Mouse (Mus musculus) midbrain, embryonic 16.5 days (tissue): Measurements from ENCODE around the gene Hist1h3f. TPM values are rescaled to one million over a fixed set of nuclear protein-coding genes. Genes with fewer than 3 reads are reported as not detected.

Source experiments
- ATAC-seq: fragments of 200-750 bp; cut with Nextera tagmentation; 2 replicates; pipeline ENCODE4 v1.8.0; 2017; ENCODE audit warnings: moderate TSS enrichment
- H3K27ac ChIP-seq: fragments of 300-500 bp; sonication (generic); 2 replicates; pipeline ENCODE4 v1.5.1; 2014; ENCODE audit warnings: mild to moderate bottlenecking, low read length, mixed read lengths
- H3K27me3 ChIP-seq: fragments of 300-500 bp; sonication (generic); 2 replicates; pipeline ENCODE4 v1.6.1; 2014; ENCODE audit warnings: low read depth, low read length, mixed read lengths; ENCODE audit not compliant: control insufficient read depth, insufficient read depth
- H3K36me3 ChIP-seq: fragments of 300-500 bp; sonication (generic); 2 replicates; pipeline ENCODE4 v1.6.1; 2014; ENCODE audit warnings: mild to moderate bottlenecking, low read length, moderate library complexity, mixed read lengths; ENCODE audit not compliant: control insufficient read depth, insufficient read depth
- H3K4me1 ChIP-seq: fragments of 300-500 bp; sonication (generic); 2 replicates; pipeline ENCODE4 v1.6.1; 2014; ENCODE audit warnings: mild to moderate bottlenecking, low read length, mixed read lengths; ENCODE audit not compliant: control insufficient read depth, insufficient read depth
- H3K4me2 ChIP-seq: fragments of 300-500 bp; sonication (generic); 2 replicates; pipeline ENCODE4 v1.6.1; 2014; ENCODE audit warnings: mild to moderate bottlenecking, low read length, mixed read lengths
- H3K4me3 ChIP-seq: fragments of 300-500 bp; sonication (generic); 2 replicates; pipeline ENCODE4 v1.5.1; 2014; ENCODE audit warnings: low read depth, mild to moderate bottlenecking, low read length, moderate library complexity, mixed read lengths
- H3K9ac ChIP-seq: fragments of 300-500 bp; sonication (generic); 2 replicates; pipeline ENCODE4 v1.6.1; 2014; ENCODE audit warnings: low read depth, low read length, mixed read lengths
- H3K9me3 ChIP-seq: fragments of 300-500 bp; sonication (generic); replicated peaks from 2 replicates; pipeline ENCODE4 v1.6.1; 2014; ENCODE audit warnings: mild to moderate bottlenecking, low read length, mixed read lengths; ENCODE audit not compliant: control insufficient read depth, poor library complexity, severe bottlenecking
- WGBS: fragments of 180-500 bp; shearing (Covaris S2); extraction: QIAGEN DNeasy Blood & Tissue Kit; methylation state at CpG from one replicate; pipeline ENCODE4 v1.1.7; 2014; 5-methylcytosine and 5-hydroxymethylcytosine counted together
- polyA plus RNA-seq: library from polyadenylated mRNA; unstranded; fragments of >200 nt; fragmentation: Nextera tagmentation; extraction: Ambion mirVana; gene quantifications from 2 replicates; pipeline ENCODE4 v1.2.1, GENCODE M21; 2015

Hist1h3f gene
- polyA plus RNA-seq, 1 experiment from 2014 or later: not detected

DNA sequence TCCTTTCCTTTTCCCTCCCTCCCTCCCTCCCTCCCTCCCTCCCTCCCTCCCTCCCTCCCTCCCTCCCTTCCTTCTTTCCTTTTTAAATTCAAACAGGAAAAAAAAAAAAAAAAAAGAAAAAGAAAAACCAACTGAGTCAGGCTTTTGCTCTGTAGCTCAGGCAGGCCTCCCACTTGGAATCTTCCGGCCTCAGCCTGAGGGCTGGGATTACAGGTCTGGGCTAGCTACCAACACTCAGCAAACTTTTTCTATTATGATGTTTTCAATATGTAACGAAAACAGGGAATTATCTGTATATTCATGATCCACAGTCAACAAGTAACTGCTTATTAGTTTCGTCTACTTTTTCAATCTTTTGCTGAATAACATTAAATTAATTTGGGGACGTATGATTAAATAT, 40.9 kb upstream of the Hist1h3f start:
- H3K4me3 ChIP-seq: no peak overlapping the region
- H3K4me1 ChIP-seq: peaks cover 8% of the 10 kb centered on the region; the same call in 1 of the 2 replicates
- no peaks in the 10 kb centered on the region for H3K36me3 ChIP-seq
- no peaks in the 10 kb centered on the region for H3K9me3 ChIP-seq
- no peak overlapping the region for H3K27ac ChIP-seq
- no peak for ATAC-seq
- H3K27me3 ChIP-seq: peaks cover 6% of the 10 kb centered on the region; the same call in 1 of the 2 replicates
- WGBS: 37% methylated on average over 4 of the region's 4 CpGs
- H3K9ac ChIP-seq: no peak overlapping the region
- no peak overlapping the region for H3K4me2 ChIP-seq

DNA sequence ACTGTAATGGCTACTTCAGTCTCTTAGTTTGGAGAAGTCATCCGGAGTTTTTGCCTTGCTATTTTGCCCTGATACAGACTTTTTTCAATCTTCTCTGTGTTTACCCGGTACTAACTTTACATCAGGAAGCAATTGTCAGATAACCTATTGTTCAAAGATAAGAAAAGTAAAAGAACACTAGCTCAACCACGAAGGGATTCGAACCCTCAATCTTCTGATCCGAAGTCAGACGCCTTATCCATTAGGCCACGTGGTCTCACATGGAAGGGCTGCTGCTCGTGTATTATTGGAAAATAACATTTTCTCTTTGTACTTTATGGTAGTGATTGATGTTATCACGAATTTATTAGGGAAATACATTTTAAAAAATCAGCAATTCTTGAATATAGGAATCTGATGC, 40.1 kb upstream of the Hist1h3f start:
- Histone ChIP-seq H3K4me2 (peak overlapping the region; percentile 33), H3K4me3 (no peak overlapping the region), H3K27ac (no peak overlapping the region), H3K36me3 (no peaks in the 10 kb centered on the region), H3K4me1 (peaks cover 5% of the 10 kb centered on the region; the same call in 1 of the 2 replicates), H3K27me3 (peaks cover 4% of the 10 kb centered on the region; the same call in 1 of the 2 replicates), H3K9ac (no peak overlapping the region), H3K9me3 (no peaks in the 10 kb centered on the region)
- ATAC-seq: no peak
- 4% methylated on average over 9 of the region's 9 CpGs for WGBS

DNA sequence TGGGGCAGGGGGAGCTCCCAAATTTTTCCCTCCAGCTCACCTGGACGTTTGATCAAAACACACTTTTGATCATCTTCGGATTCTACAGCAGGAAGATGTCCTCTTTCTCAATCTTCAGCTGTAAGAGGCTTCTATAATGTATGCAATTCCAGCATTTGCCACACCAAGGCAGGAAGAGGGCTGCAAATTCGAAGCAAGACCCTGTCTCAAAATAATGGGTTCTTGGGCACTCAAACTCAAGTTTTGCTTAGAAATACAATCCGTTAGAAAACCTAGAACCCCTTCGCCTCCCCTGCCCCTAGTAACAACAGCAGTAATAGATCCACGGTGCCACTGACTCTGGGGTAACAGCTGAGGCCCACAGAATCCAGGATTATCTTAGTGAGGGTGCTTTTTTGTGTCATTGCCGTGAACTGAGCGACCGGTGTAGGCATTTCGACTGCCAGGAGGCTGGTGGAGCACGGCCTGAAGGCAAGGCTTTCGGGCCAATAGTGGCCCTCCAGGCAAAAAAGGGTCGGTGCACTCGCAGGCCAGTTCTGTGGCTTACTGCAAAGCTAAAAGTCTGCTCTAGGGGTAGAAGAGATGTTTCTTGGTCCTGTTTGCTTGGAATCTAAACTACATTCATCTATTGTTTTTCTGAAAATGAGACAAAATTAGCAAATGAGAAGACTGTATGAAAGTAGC, 38.0 kb upstream of the Hist1h3f start:
- Histone ChIP-seq H3K36me3 (no peaks in the 10 kb centered on the region), H3K4me1 (peaks cover 2% of the 10 kb centered on the region; the same call in 1 of the 2 replicates), H3K9ac (no peak overlapping the region), H3K27ac (no peak overlapping the region), H3K27me3 (no peaks in the 10 kb centered on the region), H3K4me2 (peak overlapping the region; percentile 33), H3K9me3 (no peaks in the 10 kb centered on the region), H3K4me3 (no peak overlapping the region)
- no peak for ATAC-seq
- 5% methylated on average over 14 of the region's 14 CpGs for WGBS

DNA sequence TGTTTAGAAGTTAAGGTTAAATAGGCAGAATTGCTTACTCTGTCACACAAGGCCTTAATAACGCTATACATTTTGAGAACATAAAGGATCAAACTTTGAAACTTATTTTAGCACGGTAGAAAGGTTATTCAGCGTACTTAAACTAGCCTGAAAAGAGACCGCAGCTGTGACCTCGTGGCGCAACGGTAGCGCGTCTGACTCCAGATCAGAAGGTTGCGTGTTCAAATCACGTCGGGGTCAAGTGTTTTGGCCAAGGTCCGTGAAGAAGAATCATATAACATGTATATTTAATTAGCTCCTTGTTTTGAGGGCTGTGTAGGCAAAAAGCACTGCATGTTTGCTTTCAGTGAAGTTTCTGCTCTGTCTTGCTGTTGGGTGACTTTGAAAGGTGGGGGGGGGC, 37.5 kb upstream of the Hist1h3f start:
- Histone ChIP-seq H3K27ac (no peak overlapping the region), H3K4me1 (peaks cover 2% of the 10 kb centered on the region; the same call in 1 of the 2 replicates), H3K9me3 (no peaks in the 10 kb centered on the region), H3K36me3 (no peaks in the 10 kb centered on the region), H3K27me3 (no peaks in the 10 kb centered on the region), H3K4me3 (no peak overlapping the region), H3K9ac (no peak overlapping the region), H3K4me2 (peak overlapping the region; percentile 16; the same call in 1 of the 2 replicates)
- WGBS: 8% methylated on average over 13 of the region's 13 CpGs
- no peak for ATAC-seq

DNA sequence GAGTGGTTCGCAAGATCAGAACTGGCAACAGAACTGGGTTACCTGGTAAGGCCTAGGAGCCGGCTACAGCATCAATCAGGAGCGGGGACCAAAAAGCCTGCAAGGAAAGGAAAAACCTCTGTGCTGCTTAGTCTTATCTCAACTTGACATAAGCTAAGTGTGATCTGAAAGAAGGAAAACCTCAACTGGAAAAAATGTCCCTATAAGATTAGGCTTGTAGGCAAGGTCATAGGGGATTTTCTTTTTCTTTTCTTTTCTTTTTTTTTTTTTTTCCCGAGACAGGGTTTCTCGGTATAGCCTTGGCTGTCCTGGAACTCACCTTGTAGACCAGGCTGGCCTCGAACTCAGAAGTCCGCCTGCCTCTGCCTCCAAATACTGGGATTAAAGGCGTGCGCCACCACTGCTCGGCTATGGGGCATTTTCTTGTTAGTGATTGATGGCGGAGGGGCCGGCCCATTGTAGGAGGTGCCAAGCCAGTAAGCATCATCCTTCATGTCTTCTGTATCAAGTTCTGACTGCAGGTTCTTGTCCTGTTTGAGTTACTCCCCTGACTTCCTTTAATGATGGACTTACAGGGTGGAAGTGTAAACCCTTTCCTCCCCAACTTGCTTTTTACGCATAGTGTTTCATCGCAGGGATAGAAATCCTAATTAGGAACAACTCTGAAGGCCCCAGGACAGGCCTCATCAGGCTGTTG, 36.9 kb upstream of the Hist1h3f start:
- Histone ChIP-seq H3K4me3 (no peak overlapping the region), H3K9me3 (no peaks in the 10 kb centered on the region), H3K4me1 (peaks cover 2% of the 10 kb centered on the region; the same call in 1 of the 2 replicates), H3K27me3 (no peaks in the 10 kb centered on the region), H3K27ac (no peak overlapping the region), H3K36me3 (no peaks in the 10 kb centered on the region), H3K4me2 (no peak overlapping the region), H3K9ac (no peak overlapping the region)
- no peak for ATAC-seq
- 23% methylated on average over 14 of the region's 14 CpGs for WGBS

DNA sequence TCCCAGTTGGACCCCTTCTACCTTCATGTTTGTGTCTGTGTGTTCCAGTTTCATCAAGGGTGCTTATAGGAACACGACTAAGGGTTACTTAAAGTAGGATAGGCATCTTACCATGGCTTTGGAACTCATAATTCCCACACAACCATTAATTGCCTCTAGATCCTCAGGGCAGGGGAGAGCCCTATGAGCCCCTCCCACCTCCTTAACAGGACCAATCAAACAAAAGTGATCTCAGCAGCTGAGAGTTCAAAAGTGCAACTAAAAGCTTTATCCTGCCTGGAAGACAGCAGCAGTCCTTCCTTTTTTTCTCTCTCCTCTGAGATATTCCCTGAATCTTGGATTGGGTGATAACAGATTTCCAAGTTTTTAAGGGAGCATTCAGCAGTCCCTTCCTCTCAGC, 33.7 kb upstream of the Hist1h3f start:
- no peaks in the 10 kb centered on the region for H3K27me3 ChIP-seq
- no peak for ATAC-seq
- WGBS: 48% methylated on average over 1 of the region's 1 CpGs
- H3K4me1 ChIP-seq: peaks cover 2% of the 10 kb centered on the region; the same call in 1 of the 2 replicates
- H3K36me3 ChIP-seq: no peaks in the 10 kb centered on the region
- no peak overlapping the region for H3K4me2 ChIP-seq
- H3K9me3 ChIP-seq: no peaks in the 10 kb centered on the region
- H3K9ac ChIP-seq: no peak overlapping the region
- no peak overlapping the region for H3K27ac ChIP-seq
- H3K4me3 ChIP-seq: no peak overlapping the region

DNA sequence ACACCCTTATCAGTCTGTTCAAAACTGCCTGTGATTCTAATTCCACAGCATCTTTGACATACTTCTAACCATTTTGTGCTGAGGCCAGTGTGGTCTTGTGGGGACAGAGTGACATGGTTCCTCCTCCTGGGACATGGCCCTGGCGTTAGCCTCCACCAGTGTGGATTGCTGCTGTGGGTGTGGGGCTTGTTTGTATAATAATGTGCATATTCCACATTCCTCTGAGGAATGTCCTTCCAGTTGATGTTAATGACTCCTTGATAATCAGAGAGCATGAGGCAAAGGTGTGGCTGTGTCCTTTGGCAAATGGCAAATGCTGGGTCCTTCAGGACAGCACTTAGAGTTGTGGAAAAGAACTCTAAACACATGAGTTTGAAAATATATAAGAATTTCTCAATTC, 30.3 kb upstream of the Hist1h3f start:
- Histone ChIP-seq H3K4me1 (peaks cover 2% of the 10 kb centered on the region; the same call in 1 of the 2 replicates), H3K36me3 (no peaks in the 10 kb centered on the region), H3K4me2 (no peak overlapping the region), H3K9ac (no peak overlapping the region), H3K27me3 (no peaks in the 10 kb centered on the region), H3K4me3 (no peak overlapping the region), H3K9me3 (no peaks in the 10 kb centered on the region), H3K27ac (no peak overlapping the region)
- ATAC-seq: no peak
- WGBS: 88% methylated on average over 1 of the region's 1 CpGs

DNA sequence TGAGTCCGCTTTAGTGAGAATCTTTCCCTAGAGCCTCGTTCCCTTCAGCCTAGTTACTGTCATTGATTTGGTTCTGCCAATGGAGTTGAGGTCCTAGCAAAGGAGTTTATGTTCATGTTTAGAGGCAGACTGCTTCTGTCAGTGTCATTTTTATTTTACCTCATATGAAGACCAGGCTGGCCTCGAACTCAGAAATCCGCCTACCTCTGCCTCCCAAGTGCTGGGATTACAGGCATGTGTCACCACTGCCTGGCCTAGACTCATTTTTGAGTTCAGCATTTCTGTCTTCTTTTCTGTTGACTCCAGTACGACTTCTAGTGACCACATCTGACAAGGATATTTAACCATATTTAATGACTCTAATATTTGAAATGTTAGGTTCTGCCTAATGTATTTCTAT, 28.6 kb upstream of the Hist1h3f start:
- WGBS: 80% methylated on average over 5 of the region's 5 CpGs
- no peak for ATAC-seq
- Histone ChIP-seq H3K9me3 (no peaks in the 10 kb centered on the region), H3K4me1 (peaks cover 7% of the 10 kb centered on the region; the same call in 1 of the 2 replicates), H3K27me3 (no peaks in the 10 kb centered on the region), H3K9ac (no peak overlapping the region), H3K4me2 (no peak overlapping the region), H3K4me3 (no peak overlapping the region), H3K27ac (no peak overlapping the region), H3K36me3 (no peaks in the 10 kb centered on the region)
